Mouse (Mus musculus) liver, embryonic 14.5 days (tissue): Measurements from ENCODE around the gene Akap14.

ENCODE experiments used
- CTCF ChIP-seq: IDR thresholded peaks from 2 replicates; pipeline ENCODE4 v1.5.1; 2016; ENCODE audit warnings: antibody characterized with exemption, low read depth, control low read depth
- EP300 ChIP-seq: IDR thresholded peaks from 2 replicates; pipeline ENCODE4 v1.6.1; 2016; ENCODE audit warnings: antibody characterized with exemption, low read depth

- TF ChIP-seq CTCF (no peak), EP300 (no peak)
These were observed 22.6 kb upstream of the Akap14 start, which contains the start of the genes Ndufa1 and Rnf113a1 for GRCm38 (mm10) chrX:37191105-37191743.
